15 mouse cellular contexts compared by ENCODE assay signal in the genomic region with DNA sequence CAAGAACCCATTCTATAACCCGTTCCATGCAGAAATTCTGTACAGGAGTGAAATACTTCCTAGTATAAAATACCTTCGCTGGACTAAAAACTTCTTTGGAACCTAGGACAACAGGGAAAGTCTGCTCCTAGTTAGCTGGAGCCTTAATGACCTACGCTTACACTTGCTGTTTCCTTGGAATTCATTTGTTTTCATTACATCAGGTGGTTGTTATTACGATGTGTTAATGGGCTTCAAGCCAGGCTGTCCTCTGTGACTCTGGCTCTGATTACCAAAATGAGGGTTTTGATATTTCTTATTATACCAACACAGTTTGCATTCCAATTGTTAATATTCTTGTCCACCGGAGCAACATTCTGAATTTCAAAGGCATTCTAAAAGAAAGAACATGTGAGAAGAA.
"Had no signal": no experiment of that assay in that cellular context is flagged by ENCODE, and none has a peak within 500 bp of the region (broad histone marks: within the 10 kb centered on the region; RNA-seq: fewer than 3 reads in every experiment).

No protein-coding gene starts in this region.

- H3K4me1 ChIP-seq: limb, embryonic 15.5 days; liver, embryonic 12.5 days; megakaryocyte, embryonic 14.5 days had no signal

- H3K9me3 ChIP-seq: limb, embryonic 15.5 days; liver, embryonic 12.5 days; megakaryocyte, embryonic 14.5 days had no signal

- H3K36me3 ChIP-seq: limb, embryonic 15.5 days; liver, embryonic 12.5 days had no signal

- H3K9ac ChIP-seq: limb, embryonic 15.5 days; liver, embryonic 12.5 days; lung, embryonic 14.5 days had no signal

- H3K4me3 ChIP-seq: limb, embryonic 15.5 days; liver, embryonic 12.5 days; megakaryocyte, embryonic 14.5 days had no signal

- ATAC-seq: liver, embryonic 12.5 days; midbrain, embryonic 16.5 days had no signal

- H3K27me3 ChIP-seq: limb, embryonic 15.5 days; liver, embryonic 12.5 days; megakaryocyte, embryonic 14.5 days had no signal

- DNase-seq: kidney, postnatal 36 days; layer of hippocampus, adult 9-11 months; layer of hippocampus, postnatal 36 days; lung, embryonic 14.5 days; lung, postnatal 10 days; lung, postnatal 4 days; right cerebral cortex, adult 18-20 months; right cerebral cortex, postnatal 25 days; thymus, postnatal 4 days had no signal

- H3K4me2 ChIP-seq: limb, embryonic 15.5 days; liver, embryonic 12.5 days; lung, embryonic 14.5 days; midbrain, embryonic 11.5 days had no signal

- H3K27ac ChIP-seq: kidney, postnatal 0 days; limb, embryonic 15.5 days; liver, embryonic 12.5 days had no signal
